Mouse (Mus musculus) CH12.LX (cell line): Measurements from ENCODE around the gene Aspdh. TPM values are rescaled to one million over a fixed set of nuclear protein-coding genes. Genes with fewer than 3 reads are reported as not detected.

Experiments
- DNase-seq: peaks from one replicate; pipeline ENCODE4 v3.0.0-alpha.2; 2013; ENCODE audit errors: extremely low read depth
- H3K27ac ChIP-seq: 2 replicates; pipeline ENCODE4 v1.5.1; 2012; ENCODE audit warnings: low read depth, mild to moderate bottlenecking, control low read depth, moderate library complexity; ENCODE audit not compliant: insufficient read depth
- H3K27me3 ChIP-seq: replicated peaks from 2 replicates; pipeline ENCODE3; 2012; ENCODE audit warnings: inconsistent platforms
- H3K36me3 ChIP-seq, 2 experiments: replicated peaks in 1 of 2; 2 replicates each; pipeline versions ENCODE3 to v1.6.1; 2012; ENCODE audit warnings: inconsistent platforms in 1 of 2, low read length in 1 of 2, mild to moderate bottlenecking in 1 of 2, mixed read lengths in 1 of 2, moderate library complexity in 1 of 2; ENCODE audit not compliant: control insufficient read depth in 1 of 2, insufficient read depth in 1 of 2
- H3K4me1 ChIP-seq, 2 experiments: 2 replicates each; pipeline ENCODE4 v1.6.1; 2012; ENCODE audit warnings: inconsistent platforms in 1 of 2, moderate library complexity in 1 of 2; ENCODE audit not compliant: insufficient read depth in 2 of 2, control insufficient read depth in 1 of 2
- H3K4me2 ChIP-seq: 2 replicates; pipeline ENCODE4 v1.6.1; 2012; ENCODE audit warnings: low read depth, mild to moderate bottlenecking, control low read depth; ENCODE audit not compliant: poor library complexity, insufficient read depth, severe bottlenecking
- H3K4me3 ChIP-seq, 3 experiments: fragments of 150-350 bp in 1 of 3; sonication (generic) in 1 of 3; replicated peaks in 1 of 3; 2 replicates each; pipeline versions ENCODE3 to v1.5.1; 2011 to 2012; ENCODE audit warnings: low read depth in 2 of 3, low read length in 2 of 3, mild to moderate bottlenecking in 2 of 3, moderate library complexity in 2 of 3, control low read depth in 1 of 3, improper control_type of control experiment in 1 of 3, inconsistent platforms in 1 of 3, mixed read lengths in 1 of 3; ENCODE audit not compliant: poor library complexity in 1 of 3
- H3K79me2 ChIP-seq: replicated peaks from 2 replicates; pipeline ENCODE4 v1.6.1; 2012; ENCODE audit warnings: mild to moderate bottlenecking, moderate library complexity; ENCODE audit not compliant: control insufficient read depth, poor library complexity, insufficient read depth, severe bottlenecking; ENCODE audit errors: extremely low read depth
- H3K9ac ChIP-seq: 2 replicates; pipeline ENCODE4 v1.6.1; 2012; ENCODE audit warnings: low read depth, mild to moderate bottlenecking, control low read depth, moderate library complexity; ENCODE audit not compliant: insufficient read depth
- H3K9me3 ChIP-seq: replicated peaks from 2 replicates; pipeline ENCODE3; 2012; ENCODE audit warnings: low read length, inconsistent platforms, mixed read lengths
- CHD1 ChIP-seq: IDR thresholded peaks from 2 replicates; pipeline ENCODE4 v1.6.1; 2012; ENCODE audit warnings: low read depth, low read length, improper control_type of control experiment, inconsistent platforms
- CHD2 ChIP-seq: IDR thresholded peaks from 2 replicates; pipeline ENCODE4 v1.6.1; 2011; ENCODE audit warnings: low read length, improper control_type of control experiment
- CTCF ChIP-seq, 2 experiments: IDR thresholded peaks in 1 of 2; conservative IDR thresholded peaks in 1 of 2; 2 replicates each; pipeline ENCODE4 v1.5.1; 2011 to 2012; ENCODE audit warnings: low read depth in 2 of 2, low read length in 2 of 2, improper control_type of control experiment in 1 of 2, inconsistent platforms in 1 of 2, mild to moderate bottlenecking in 1 of 2, moderate library complexity in 1 of 2
- EP300 ChIP-seq: IDR thresholded peaks from 2 replicates; pipeline ENCODE4 v1.6.1; 2011; ENCODE audit warnings: low read length, improper control_type of control experiment
- ETS1 ChIP-seq: conservative IDR thresholded peaks from 2 replicates; pipeline ENCODE4 v1.6.1; 2012; ENCODE audit warnings: low read depth, mild to moderate bottlenecking, inconsistent platforms, low read length, improper control_type of control experiment, moderate library complexity
- HCFC1 ChIP-seq: IDR thresholded peaks from 2 replicates; pipeline ENCODE4 v1.6.1; 2012; ENCODE audit warnings: low read depth, mild to moderate bottlenecking, inconsistent platforms, low read length, improper control_type of control experiment
- JUN ChIP-seq: IDR thresholded peaks from 2 replicates; pipeline ENCODE4 v1.6.1; 2011; ENCODE audit warnings: low read depth, mild to moderate bottlenecking, low read length, improper control_type of control experiment, moderate library complexity; ENCODE audit not compliant: insufficient read depth
- JUND ChIP-seq: conservative IDR thresholded peaks from 2 replicates; pipeline ENCODE4 v1.6.1; 2011; ENCODE audit warnings: low read depth, low read length, improper control_type of control experiment
- MAFK ChIP-seq: IDR thresholded peaks from 2 replicates; pipeline ENCODE4 v1.6.1; 2011; ENCODE audit warnings: low read length, improper control_type of control experiment; ENCODE audit not compliant: insufficient replicate concordance
- MAX ChIP-seq: IDR thresholded peaks from 2 replicates; pipeline ENCODE4 v1.6.1; 2011; ENCODE audit warnings: low read length, improper control_type of control experiment
- MEF2A ChIP-seq: IDR thresholded peaks from 2 replicates; pipeline ENCODE4 v1.6.1; 2014; ENCODE audit warnings: low read depth, mild to moderate bottlenecking, inconsistent platforms, low read length, improper control_type of control experiment, borderline replicate concordance
- MXI1 ChIP-seq: IDR thresholded peaks from 2 replicates; pipeline ENCODE4 v1.6.1; 2011; ENCODE audit warnings: mild to moderate bottlenecking, low read depth, low read length, improper control_type of control experiment
- NELFE ChIP-seq: IDR thresholded peaks from 2 replicates; pipeline ENCODE4 v1.6.1; 2011; ENCODE audit warnings: low read depth, low read length, improper control_type of control experiment
- NRF1 ChIP-seq: IDR thresholded peaks from 2 replicates; pipeline ENCODE4 v1.6.1; 2014; ENCODE audit warnings: low read depth, mild to moderate bottlenecking, inconsistent platforms, low read length, improper control_type of control experiment, moderate library complexity
- POLR2A ChIP-seq: IDR thresholded peaks from 2 replicates; pipeline ENCODE4 v1.6.1; 2011; ENCODE audit warnings: low read depth, mild to moderate bottlenecking, improper control_type of control experiment, low read length
- POLR2AphosphoS2 ChIP-seq: IDR thresholded peaks from 2 replicates; pipeline ENCODE4 v1.6.1; 2011; ENCODE audit warnings: low read depth, low read length, improper control_type of control experiment
- RAD21 ChIP-seq: IDR thresholded peaks from 2 replicates; pipeline ENCODE4 v1.6.1; 2011; ENCODE audit warnings: low read depth, mild to moderate bottlenecking, low read length, improper control_type of control experiment, moderate library complexity
- TBP ChIP-seq: conservative IDR thresholded peaks from 2 replicates; pipeline ENCODE4 v1.6.1; 2011; ENCODE audit warnings: low read depth, low read length, improper control_type of control experiment
- TCF12 ChIP-seq: IDR thresholded peaks from 2 replicates; pipeline ENCODE4 v1.6.1; 2014; ENCODE audit warnings: low read depth, mild to moderate bottlenecking, inconsistent platforms, low read length, improper control_type of control experiment
- USF1 ChIP-seq: IDR thresholded peaks from 2 replicates; pipeline ENCODE4 v1.6.1; 2014; ENCODE audit warnings: low read depth, mild to moderate bottlenecking, inconsistent platforms, low read length, improper control_type of control experiment
- USF2 ChIP-seq: conservative IDR thresholded peaks from 2 replicates; pipeline ENCODE4 v1.6.1; 2011; ENCODE audit warnings: low read depth, low read length, improper control_type of control experiment
- ZC3H11A ChIP-seq: IDR thresholded peaks from 2 replicates; pipeline ENCODE4 v1.6.1; 2012; ENCODE audit warnings: low read depth, mild to moderate bottlenecking, inconsistent platforms, low read length, improper control_type of control experiment
- ZKSCAN1 ChIP-seq: IDR thresholded peaks from 2 replicates; pipeline ENCODE4 v1.6.1; 2012; ENCODE audit warnings: low read depth, inconsistent platforms, low read length, improper control_type of control experiment, borderline replicate concordance
- ZMIZ1 ChIP-seq: IDR thresholded peaks from 2 replicates; pipeline ENCODE4 v1.6.1; 2012; ENCODE audit warnings: low read depth, mild to moderate bottlenecking, inconsistent platforms, low read length, improper control_type of control experiment
- ZNF384 ChIP-seq: IDR thresholded peaks from 2 replicates; pipeline ENCODE4 v1.6.1; 2012; ENCODE audit warnings: low read depth, low read length, improper control_type of control experiment, inconsistent platforms
- dilution Hi-C: fragments of 300-500 bp; cut with MboI; formaldehyde crosslinking; loops from 2 replicates; pipeline ENCODE4 v1.14.3; 2020; ENCODE audit warnings: low sequenced_read_pairs; ENCODE audit not compliant: extremely low pct_unique_long_range_greater_than_20kb, extremely low pct_ligation_motif_present
- in situ Hi-C: fragments of 300-500 bp; cut with MboI; formaldehyde crosslinking; loops from 3 replicates; pipeline ENCODE4 v1.14.3; 2019; ENCODE audit warnings: low sequenced_read_pairs, low pct_ligation_motif_present, low pct_unique_long_range_greater_than_20kb, mixed read lengths
- polyA plus RNA-seq: library from polyadenylated mRNA; unstranded; fragments of >175 nt; gene quantifications from 2 replicates; pipeline ENCODE4 v1.2.1, GENCODE M21; 2012; ENCODE audit warnings: low read depth; ENCODE audit not compliant: insufficient read length
- total RNA-seq, 2 experiments: library from RNA; depleted of rRNA; stranded (reverse); fragments of 300-350 nt in 1 of 2; fragments of >200 nt in 1 of 2; gene quantifications; 2 replicates each; pipeline ENCODE4 v1.2.3; 2012 to 2014

The Aspdh gene
- total and polyA plus RNA-seq, 3 experiments = not detected

DNA sequence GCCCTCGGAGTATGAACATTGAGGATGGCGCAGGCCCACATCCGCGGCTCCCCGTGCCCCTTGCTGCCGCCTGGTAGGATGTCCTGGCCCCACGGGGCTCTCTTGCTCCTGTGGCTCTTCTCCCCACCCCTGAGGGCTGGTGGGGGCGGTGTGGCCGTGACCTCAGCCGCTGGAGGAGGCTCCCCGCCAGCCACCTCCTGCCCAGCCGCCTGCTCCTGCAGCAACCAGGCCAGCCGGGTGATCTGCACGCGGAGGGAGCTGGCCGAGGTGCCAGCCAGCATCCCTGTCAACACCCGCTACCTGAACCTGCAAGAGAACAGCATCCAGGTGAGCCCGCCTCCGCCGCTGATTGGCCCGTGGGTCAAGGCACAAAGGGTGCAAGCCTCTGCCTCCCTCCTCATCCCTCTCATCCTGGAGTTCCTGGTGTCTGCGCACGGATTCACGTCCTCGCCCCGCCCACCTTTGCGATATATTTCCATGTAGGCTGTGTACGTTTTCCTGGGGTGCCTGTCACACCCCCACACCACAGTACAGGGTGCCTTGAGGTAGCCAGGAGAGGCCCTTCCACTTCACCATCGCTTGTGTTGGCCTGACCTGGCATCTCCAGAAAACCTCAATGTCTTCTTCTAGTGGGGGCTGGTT lies 20.2 kb upstream of the Aspdh start:
- H3K27ac ChIP-seq = no peak overlapping the region
- no peak for DNase-seq
- TF ChIP-seq JUND (no peak), ZKSCAN1 (no peak), TCF12 (no peak), ZC3H11A (no peak), EP300 (no peak), NRF1 (no peak), NELFE (no peak), RAD21 (no peak), MAFK (no peak), POLR2A (no peak), HCFC1 (no peak), MEF2A (no peak), JUN (no peak), USF1 (no peak), ZMIZ1 (no peak)
- H3K9me3 ChIP-seq = no peaks in the 10 kb centered on the region
- in situ Hi-C loops = no loop called here
- no peak overlapping the region for H3K9ac ChIP-seq
- H3K36me3 ChIP-seq = no peaks in the 10 kb centered on the region
- dilution Hi-C loops = no loop called here
- H3K27me3 ChIP-seq = peaks cover 95% of the 10 kb centered on the region
- no peaks in the 10 kb centered on the region for H3K4me1 ChIP-seq
- H3K79me2 ChIP-seq = no peaks in the 10 kb centered on the region
- no peak overlapping the region for H3K4me2 ChIP-seq
- H3K4me3 ChIP-seq = no peak overlapping the region

DNA sequence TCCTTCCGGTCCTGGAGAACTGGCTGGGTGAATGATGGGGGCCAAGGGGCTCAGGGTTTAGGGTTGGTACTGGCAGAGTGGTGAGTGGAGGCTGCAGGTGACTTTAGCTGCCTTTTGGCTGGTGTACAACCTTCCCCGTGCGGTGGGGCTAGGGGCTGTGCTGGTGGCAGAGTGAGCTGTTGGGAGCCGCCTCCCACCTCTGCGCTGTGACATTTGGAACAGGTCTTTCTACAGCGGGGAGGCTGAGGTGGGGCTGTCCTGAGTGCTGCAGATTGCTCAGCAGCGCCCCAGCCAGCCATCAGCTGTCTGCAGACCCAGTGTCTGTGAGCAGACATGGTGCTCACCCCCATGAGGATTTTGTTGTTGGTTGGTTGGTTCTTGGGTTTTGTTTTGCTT lies 19.7 kb upstream of the Aspdh start:
- H3K27me3 ChIP-seq = peaks cover 90% of the 10 kb centered on the region
- no peaks in the 10 kb centered on the region for H3K79me2 ChIP-seq
- dilution Hi-C loops = no loop called here

More for the DNA sequence above, 19.7 kb upstream of the Aspdh start:
- Histone ChIP-seq H3K4me2 (no peak overlapping the region), H3K9ac (no peak overlapping the region), H3K27ac (no peak overlapping the region), H3K9me3 (no peaks in the 10 kb centered on the region), H3K4me1 (no peaks in the 10 kb centered on the region), H3K4me3 (no peak overlapping the region), H3K36me3 (no peaks in the 10 kb centered on the region)
- in situ Hi-C loops = no loop called here
- DNase-seq = no peak
- TF ChIP-seq POLR2A (no peak), ZNF384 (no peak), USF1 (no peak), MAFK (no peak), EP300 (no peak), ETS1 (no peak), MEF2A (no peak), ZC3H11A (no peak), CTCF (conservative IDR thresholded peaks at IDR 0.05 in 1 of 2, IDR thresholded peaks at IDR 0.05 in 1 of 2; ENCODE audit: low read depth in 2 of 2, low read length in 2 of 2) (no peak), TBP (no peak), CHD2 (no peak), HCFC1 (no peak), MAX (no peak), POLR2AphosphoS2 (no peak), USF2 (no peak), CHD1 (no peak), MXI1 (no peak)
